Mouse (Mus musculus): Measurements from ENCODE around the gene Nsun2.

- no peak for TF ChIP-seq POLR2A (IDR thresholded peaks at IDR 0.05; ENCODE audit: low read depth, low read length)
- no peak for TF ChIP-seq CTCF (IDR thresholded peaks at IDR 0.05; ENCODE audit: borderline replicate concordance, insufficient read depth, low read length)
These were observed 2.6 kb upstream of the Nsun2 start for GRCm38 (mm10) chr13:69530951-69531350.

All from embryonic fibroblast, embryonic 13.5 days (primary cell).